Mouse (Mus musculus): ENCODE measurements around the gene Kars.

- TF ChIP-seq ZNF384 (IDR thresholded peaks at IDR 0.05; ENCODE audit: low read depth, low read length) (no peak), POLR2A (IDR thresholded peaks at IDR 0.05; ENCODE audit: low read depth, low read length) (no peak), E2F4 (IDR thresholded peaks at IDR 0.05; ENCODE audit: insufficient replicate concordance, low read depth, low read length) (no peak), MXI1 (IDR thresholded peaks at IDR 0.05; ENCODE audit: low read depth, low read length) (no peak)
These were observed 1.6 kb downstream of the Kars start for GRCm38 (mm10) chr8:112009558-112009957.
